Comparison of ENCODE assay signal across 22 mouse cellular contexts in the genomic region with DNA sequence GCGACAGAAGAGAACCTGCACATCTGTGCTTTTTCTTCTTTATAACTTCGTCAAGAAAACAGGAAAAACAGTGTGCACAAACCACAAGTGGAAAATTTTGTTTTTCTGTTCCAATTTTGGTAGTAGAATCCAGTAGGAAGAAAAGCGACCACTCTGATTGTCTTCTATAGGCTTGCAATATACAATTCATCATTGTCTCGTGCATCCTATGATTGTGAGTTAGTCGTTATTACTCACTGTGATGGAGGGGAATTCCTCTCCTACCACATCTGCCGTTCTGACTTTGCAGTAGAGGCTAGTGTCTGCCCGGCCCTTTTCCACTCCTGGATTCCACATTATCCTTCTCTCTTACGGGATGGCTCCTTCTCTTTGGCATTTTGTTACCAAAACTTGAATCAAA.
A peak's percentile ranks its signal among the peaks of the same experiment; 100 is the strongest.
DNase-seq lines count a peak whose midpoint lies in the region; ATAC-seq and TF ChIP-seq lines count a peak whose summit lies in the region.
"Had no signal": no experiment of that assay in that cellular context is flagged by ENCODE, and none has a peak within 500 bp of the region (broad histone marks: within the 10 kb centered on the region; RNA-seq: fewer than 3 reads in every experiment).

No protein-coding gene starts in this region.

- no peak for TF ChIP-seq RAD21 in CH12.LX (IDR thresholded peaks at IDR 0.05; ENCODE audit: low read depth, low read length)

- no peaks in the 10 kb centered on the region for H3K79me2 ChIP-seq in CH12.LX (replicated peaks; ENCODE audit: control insufficient read depth, extremely low read depth, insufficient read depth, poor library complexity, severe bottlenecking)

- intact Hi-C loops in gastrocnemius, postnatal 14 days (cut with DNase I; ENCODE audit: low total_unique reads) = no loop called here

- no peak overlapping the region for H3K27ac ChIP-seq in CH12.LX (ENCODE audit: insufficient read depth, low read depth)
- H3K27ac ChIP-seq in thymus, adult 2 months (ENCODE audit: control insufficient read depth, insufficient read depth, low read length) = no peak overlapping the region
- H3K27ac ChIP-seq: embryonic facial prominence, embryonic 13.5 days; embryonic facial prominence, embryonic 15.5 days; forebrain, embryonic 13.5 days; forebrain, embryonic 15.5 days had no signal

- no peak overlapping the region for H3K9ac ChIP-seq in CH12.LX (ENCODE audit: insufficient read depth, low read depth)
- H3K9ac ChIP-seq: embryonic facial prominence, embryonic 13.5 days; embryonic facial prominence, embryonic 15.5 days; forebrain, embryonic 13.5 days; forebrain, embryonic 15.5 days; forebrain, postnatal 0 days had no signal

- H3K36me3 ChIP-seq in CH12.LX (replicated peaks in 1 of 2; ENCODE audit: control insufficient read depth in 1 of 2, insufficient read depth in 1 of 2, low read length in 1 of 2) = no peaks in the 10 kb centered on the region
- no peaks in the 10 kb centered on the region for H3K36me3 ChIP-seq in thymus, adult 2 months (ENCODE audit: control insufficient read depth, insufficient read depth, low read length)
- H3K36me3 ChIP-seq: embryonic facial prominence, embryonic 13.5 days; embryonic facial prominence, embryonic 15.5 days; forebrain, embryonic 15.5 days had no signal

- H3K9me3 ChIP-seq in CH12.LX (replicated peaks; ENCODE audit: low read length) = no peaks in the 10 kb centered on the region
- H3K9me3 ChIP-seq: embryonic facial prominence, embryonic 13.5 days; embryonic facial prominence, embryonic 15.5 days; forebrain, embryonic 13.5 days; forebrain, embryonic 15.5 days had no signal

- no peaks in the 10 kb centered on the region for H3K27me3 ChIP-seq in CH12.LX (replicated peaks)
- no peaks in the 10 kb centered on the region for H3K27me3 ChIP-seq in thymus, adult 2 months (ENCODE audit: control insufficient read depth, insufficient read depth, low read length)
- H3K27me3 ChIP-seq: embryonic facial prominence, embryonic 13.5 days; embryonic facial prominence, embryonic 15.5 days had no signal

- peak; percentile 70 for TF ChIP-seq EP300 in CH12.LX (IDR thresholded peaks at IDR 0.05; ENCODE audit: low read length)

- ATAC-seq in activated CD4-positive, CD25-positive, alpha-beta regulatory T cell, adult 4 months = peak; percentile 52
- ATAC-seq: forebrain, embryonic 13.5 days; forebrain, embryonic 15.5 days; forebrain, postnatal 0 days; Patski had no signal

- in situ Hi-C loops in CH12.LX (cut with MboI; ENCODE audit: low pct_ligation_motif_present, low pct_unique_long_range_greater_than_20kb, low sequenced_read_pairs) = no loop called here

- H3K4me3 ChIP-seq in CH12.LX (replicated peaks in 1 of 3; ENCODE audit: low read depth in 2 of 3, low read length in 2 of 3, poor library complexity in 1 of 3) = no peak overlapping the region
- H3K4me3 ChIP-seq in thymus, adult 2 months (ENCODE audit: control insufficient read depth, insufficient read depth, low read length) = no peak overlapping the region
- H3K4me3 ChIP-seq: embryonic facial prominence, embryonic 13.5 days; embryonic facial prominence, embryonic 15.5 days; forebrain, embryonic 13.5 days; forebrain, embryonic 15.5 days had no signal

- no peak for TF ChIP-seq POLR2A in CH12.LX (IDR thresholded peaks at IDR 0.05; ENCODE audit: low read depth, low read length)
- no peak for TF ChIP-seq POLR2A in thymus, adult 2 months (IDR thresholded peaks at IDR 0.05; ENCODE audit: control insufficient read depth, extremely low read depth, insufficient read depth, low read length, poor library complexity)

- 77% methylated on average over 8 of the region's 8 CpGs for WGBS in thymus, adult 2 months

- peak overlapping the region; percentile 56; the same call in 1 of the 2 replicates for H3K4me2 ChIP-seq in CH12.LX (ENCODE audit: insufficient read depth, low read depth, poor library complexity, severe bottlenecking)
- H3K4me2 ChIP-seq: embryonic facial prominence, embryonic 13.5 days; embryonic facial prominence, embryonic 15.5 days; forebrain, embryonic 13.5 days; forebrain, embryonic 15.5 days had no signal

- H3K4me1 ChIP-seq in CH12.LX (ENCODE audit: control insufficient read depth in 1 of 2, insufficient read depth in 2 of 2) = peaks cover 0 to 18% of the 10 kb centered on the region in 2 experiments; a peak in 2 of 4 replicates
- H3K4me1 ChIP-seq in thymus, adult 2 months (replicated peaks; ENCODE audit: control insufficient read depth, insufficient read depth, low read length) = no peaks in the 10 kb centered on the region
- H3K4me1 ChIP-seq: embryonic facial prominence, embryonic 15.5 days had no signal

- DNase-seq in 3T3-L1 (ENCODE audit: low read depth, low spot score) (peak; percentile 49), CH12.LX (ENCODE audit: extremely low read depth) (peak; percentile 31)
- no peak for DNase-seq in gastrocnemius, postnatal 14 days
- no peak for DNase-seq in thymus, postnatal 14 days
- no peak for DNase-seq in thymus, adult 2 months
- DNase-seq: adrenal gland, adult 2 months; adrenal gland, postnatal 10 days; adrenal gland, postnatal 25 days; cerebellum, adult 11 months; cerebellum, adult 18-20 months; cerebellum, adult 8-10 months; cerebellum, adult 9-11 months; cerebellum, postnatal 14 days; cerebellum, postnatal 36 days; embryo, embryonic 11 days; forebrain, postnatal 0 days had no signal

- dilution Hi-C loops in CH12.LX (cut with MboI; ENCODE audit: extremely low pct_ligation_motif_present, extremely low pct_unique_long_range_greater_than_20kb, low sequenced_read_pairs) = no loop called here

- no peak for TF ChIP-seq CTCF in CH12.LX (conservative IDR thresholded peaks at IDR 0.05 in 1 of 2, IDR thresholded peaks at IDR 0.05 in 1 of 2; ENCODE audit: low read depth in 2 of 2, low read length in 2 of 2)
- TF ChIP-seq CTCF in thymus, adult 2 months (IDR thresholded peaks at IDR 0.05; ENCODE audit: borderline replicate concordance, control insufficient read depth, extremely low read depth, insufficient read depth, low read length, poor library complexity) = no peak

TF ChIP-seq in CH12.LX, 34 proteins besides CTCF, POLR2A, EP300 and RAD21:
- TF ChIP-seq ZNF384 (IDR thresholded peaks at IDR 0.05; ENCODE audit: low read depth, low read length) (no peak), USF2 (conservative IDR thresholded peaks at IDR 0.05; ENCODE audit: low read depth, low read length) (no peak), RCOR1 (conservative IDR thresholded peaks at IDR 0.05; ENCODE audit: low read depth, low read length) (0 out of 2 replicates have a peak, but pooled peaks have one; percentile 26), HCFC1 (IDR thresholded peaks at IDR 0.05; ENCODE audit: low read depth, low read length) (no peak), MXI1 (IDR thresholded peaks at IDR 0.05; ENCODE audit: low read depth, low read length) (no peak), CHD2 (IDR thresholded peaks at IDR 0.05; ENCODE audit: low read length) (0 out of 2 replicates have a peak, but pooled peaks have one; percentile 16), JUND (conservative IDR thresholded peaks at IDR 0.05; ENCODE audit: low read depth, low read length) (no peak), IRF4 (IDR thresholded peaks at IDR 0.05; ENCODE audit: low read depth, low read length) (peak; percentile 64), MAX (IDR thresholded peaks at IDR 0.05; ENCODE audit: low read length) (no peak), TCF12 (IDR thresholded peaks at IDR 0.05; ENCODE audit: low read depth, low read length) (0 out of 2 replicates have a peak, but pooled peaks have one; percentile 35), ETS1 (conservative IDR thresholded peaks at IDR 0.05; ENCODE audit: low read depth, low read length) (0 out of 2 replicates have a peak, but pooled peaks have one; percentile 20), BHLHE40 (IDR thresholded peaks at IDR 0.05; ENCODE audit: low read depth, low read length) (peak; percentile 93)

Comparison
In these comparisons a context has a peak if more than half of its experiments do, and no peak if none do; other contexts are left out.
1. DNase-seq: peak in 3T3-L1 (single experiment) and CH12.LX (single experiment); none in gastrocnemius, postnatal 14 days (single experiment), thymus, postnatal 14 days (single experiment) and thymus, adult 2 months (single experiment).